Mouse (Mus musculus): ENCODE results near the gene Ush2a. TPM values are rescaled to one million over a fixed set of nuclear protein-coding genes. Genes with fewer than 3 reads are reported as not detected.

Gene Ush2a
- 4.2 and 4.8 TPM in 2 replicates for polyA plus RNA-seq (2012; rRNA removed)

DNA sequence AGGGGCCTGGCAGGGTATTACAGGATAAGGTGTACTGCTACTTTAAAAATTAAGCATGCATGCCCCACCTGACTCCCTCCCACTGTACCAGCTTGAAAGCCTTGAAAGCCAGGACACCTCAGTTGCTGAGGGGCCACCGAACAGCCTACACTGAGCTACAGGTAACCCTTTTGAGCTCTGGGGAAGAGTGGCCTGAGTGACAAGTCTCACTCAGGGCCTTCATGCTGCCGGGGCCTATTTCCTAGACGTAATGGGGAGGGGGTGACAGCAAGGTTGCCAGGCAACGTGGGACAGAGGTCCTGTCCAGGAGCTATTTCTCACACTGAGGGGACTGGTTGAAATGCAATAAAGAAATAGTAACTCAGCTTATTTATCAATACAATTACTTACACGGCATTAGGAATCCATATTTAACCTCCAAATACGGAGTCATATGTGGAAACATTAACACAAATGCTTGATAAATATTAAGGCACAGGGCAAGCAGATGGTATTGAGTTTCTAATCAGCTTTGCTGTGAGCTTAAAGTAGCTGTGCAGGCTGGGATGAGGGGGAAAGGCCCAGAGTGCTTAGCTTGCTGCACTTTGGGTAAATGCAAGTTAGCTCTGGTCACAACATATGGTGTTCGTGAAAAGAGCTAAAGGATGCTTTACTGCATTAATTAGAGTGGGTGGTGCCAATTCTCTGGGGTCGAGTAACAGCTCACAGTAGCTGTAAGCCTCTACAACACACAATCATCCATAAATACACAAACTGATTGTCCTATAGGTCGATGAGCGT, at the start of gene Ush2a:
TSS of gene Ush2a (plus strand) at position 121 of the 780 bp plus-strand sequence.
- no peak for TF ChIP-seq POLR2A (IDR thresholded peaks at IDR 0.05; ENCODE audit: control insufficient read depth, low read depth, low read length)
- TF ChIP-seq CTCF (IDR thresholded peaks at IDR 0.05; ENCODE audit: control insufficient read depth, insufficient read depth, insufficient replicate concordance, low read depth, low read length), result no peak
- H3K27me3 ChIP-seq (ENCODE audit: control insufficient read depth, insufficient read depth, low read length), result no peaks in the 10 kb centered on the region

DNA sequence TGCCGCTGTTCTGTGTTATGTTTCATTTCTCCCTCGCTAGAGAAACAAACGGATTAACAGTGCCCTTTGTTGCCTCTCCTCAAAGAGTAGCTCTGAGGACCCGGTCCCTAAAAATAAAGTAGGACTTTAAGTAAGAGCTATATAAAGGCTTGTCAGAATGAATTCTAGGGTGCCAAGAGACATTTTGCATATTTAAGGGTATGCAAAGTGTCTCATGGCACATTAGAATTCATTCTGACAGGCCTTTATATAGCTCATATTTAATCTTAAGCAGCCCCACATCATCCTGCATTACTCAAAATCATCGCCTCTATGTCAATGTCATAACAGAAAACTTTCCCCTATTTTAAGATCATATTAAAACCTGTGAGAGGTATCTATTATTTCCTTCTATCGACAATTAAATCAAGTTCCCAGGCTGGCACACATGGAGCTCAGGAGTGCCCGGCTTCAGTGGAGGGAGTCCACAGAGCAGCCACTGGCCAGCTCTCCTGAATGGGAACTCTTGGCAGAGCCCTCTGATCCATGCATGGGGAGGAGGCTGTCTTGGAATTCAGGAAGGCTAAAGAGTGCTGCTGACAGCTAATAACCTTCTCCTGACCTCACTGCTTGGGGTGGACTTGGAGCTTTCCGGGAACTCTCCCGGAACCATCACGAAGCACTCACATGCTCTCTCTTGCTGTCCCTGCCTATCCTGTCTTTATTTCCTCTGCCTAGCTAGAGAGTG, 46.8 kb upstream of the Ush2a start:
- Histone ChIP-seq H3K27me3 (ENCODE audit: control insufficient read depth, insufficient read depth, low read length) (no peaks in the 10 kb centered on the region), H3K4me1 (ENCODE audit: control insufficient read depth, insufficient read depth, low read length) (no peaks in the 10 kb centered on the region), H3K36me3 (ENCODE audit: control insufficient read depth, insufficient read depth, low read length) (no peaks in the 10 kb centered on the region), H3K4me3 (ENCODE audit: control insufficient read depth, low read depth, low read length) (no peak overlapping the region), H3K27ac (ENCODE audit: control insufficient read depth, insufficient read depth, low read depth, low read length) (no peak overlapping the region)
- no peak for TF ChIP-seq CTCF (IDR thresholded peaks at IDR 0.05; ENCODE audit: control insufficient read depth, insufficient read depth, insufficient replicate concordance, low read depth, low read length)
- TF ChIP-seq POLR2A (IDR thresholded peaks at IDR 0.05; ENCODE audit: control insufficient read depth, low read depth, low read length), result no peak

More for the DNA sequence above, at the start of gene Ush2a:
- Histone ChIP-seq H3K4me3 (ENCODE audit: control insufficient read depth, low read depth, low read length) (no peak within 1 kb of the TSS), H3K36me3 (ENCODE audit: control insufficient read depth, insufficient read depth, low read length) (no peaks in the 10 kb centered on the region), H3K4me1 (ENCODE audit: control insufficient read depth, insufficient read depth, low read length) (no peaks in the 10 kb centered on the region), H3K27ac (ENCODE audit: control insufficient read depth, insufficient read depth, low read depth, low read length) (no peak within 1 kb of the TSS)

DNA sequence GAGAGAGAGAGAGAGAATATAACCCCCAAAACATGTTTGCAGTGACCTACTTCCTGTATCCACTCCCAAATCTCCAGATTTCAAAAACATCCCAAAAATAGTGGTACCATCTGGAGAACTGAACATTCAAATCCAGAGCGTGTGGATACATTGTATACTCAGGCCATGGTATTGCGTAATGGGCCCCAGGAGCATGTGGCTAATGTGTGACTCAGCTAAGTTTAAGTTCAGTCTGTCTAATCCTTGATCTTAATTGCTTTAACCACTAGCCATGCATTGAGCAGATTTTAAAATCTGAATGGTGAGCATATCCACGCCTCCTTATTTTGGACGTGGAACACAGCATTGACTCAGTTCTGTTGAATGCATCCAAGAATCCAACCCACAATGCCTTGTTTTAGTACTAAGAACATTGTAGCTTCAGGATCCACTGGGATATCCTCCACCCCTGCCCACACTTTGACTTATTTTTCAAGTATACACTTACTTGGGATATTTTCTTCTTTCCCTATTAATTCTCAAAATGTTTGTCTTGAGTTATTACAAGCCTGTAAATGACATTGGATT, 40.5 kb upstream of the Ush2a start:
- no peaks in the 10 kb centered on the region for H3K4me1 ChIP-seq (ENCODE audit: control insufficient read depth, insufficient read depth, low read length)
- H3K27me3 ChIP-seq (ENCODE audit: control insufficient read depth, insufficient read depth, low read length), result no peaks in the 10 kb centered on the region
- no peak overlapping the region for H3K27ac ChIP-seq (ENCODE audit: control insufficient read depth, insufficient read depth, low read depth, low read length)
- H3K4me3 ChIP-seq (ENCODE audit: control insufficient read depth, low read depth, low read length), result no peak overlapping the region
- TF ChIP-seq CTCF (IDR thresholded peaks at IDR 0.05; ENCODE audit: control insufficient read depth, insufficient read depth, insufficient replicate concordance, low read depth, low read length) (no peak), POLR2A (IDR thresholded peaks at IDR 0.05; ENCODE audit: control insufficient read depth, low read depth, low read length) (no peak)
- no peaks in the 10 kb centered on the region for H3K36me3 ChIP-seq (ENCODE audit: control insufficient read depth, insufficient read depth, low read length)

DNA sequence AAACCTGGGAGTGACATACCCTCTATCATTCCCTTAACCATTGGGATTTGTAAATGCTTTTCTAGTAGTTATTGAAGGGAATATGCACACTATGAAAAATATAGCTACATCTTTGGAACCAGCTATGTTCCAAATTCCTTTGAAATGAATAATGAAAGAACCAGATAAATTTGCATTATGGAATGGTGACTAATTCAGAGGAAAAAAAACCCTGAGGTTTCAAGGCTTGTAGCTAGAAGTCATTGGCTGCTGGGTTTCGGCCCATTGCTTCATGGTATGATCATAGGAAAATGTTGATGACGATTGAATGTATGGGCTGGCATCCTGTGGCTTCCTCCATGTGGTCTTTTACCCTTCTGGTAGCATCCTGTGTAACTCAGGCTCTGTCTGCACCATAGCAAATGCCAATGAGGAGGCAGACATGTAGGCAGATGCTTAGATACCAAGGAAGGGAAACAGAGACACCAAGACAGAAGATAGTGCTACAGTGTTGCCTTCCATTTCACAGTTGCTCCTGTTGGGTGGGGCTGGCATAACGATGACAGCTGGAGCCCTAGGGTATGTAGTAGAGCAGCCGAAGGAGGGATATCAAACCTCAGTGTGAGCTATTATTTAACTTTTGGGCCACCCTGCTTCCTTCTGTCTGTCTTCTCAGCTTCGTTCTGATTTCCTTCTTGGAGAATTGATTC, 28.6 kb upstream of the Ush2a start:
- no peak overlapping the region for H3K27ac ChIP-seq (ENCODE audit: control insufficient read depth, insufficient read depth, low read depth, low read length)
- TF ChIP-seq CTCF (IDR thresholded peaks at IDR 0.05; ENCODE audit: control insufficient read depth, insufficient read depth, insufficient replicate concordance, low read depth, low read length), result no peak
- TF ChIP-seq POLR2A (IDR thresholded peaks at IDR 0.05; ENCODE audit: control insufficient read depth, low read depth, low read length), result no peak

DNA sequence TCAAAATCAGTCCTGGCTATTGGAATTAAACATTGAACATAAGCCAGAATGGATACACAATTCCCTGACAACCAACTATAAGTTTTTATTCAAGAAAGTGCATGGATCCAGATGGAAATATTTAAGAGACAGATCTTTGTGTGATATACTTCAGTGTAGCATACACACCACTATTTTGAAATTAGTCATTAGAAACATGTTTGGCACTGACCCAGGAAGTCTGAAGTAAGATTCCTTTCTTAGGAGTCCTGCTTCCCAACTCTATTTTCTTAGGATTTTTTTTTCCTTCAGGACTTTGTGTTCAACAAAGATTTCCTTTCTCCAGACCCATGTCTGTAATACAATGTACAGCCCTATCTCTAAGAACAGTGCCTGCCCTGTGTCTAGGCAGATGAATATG, 23.2 kb upstream of the Ush2a start:
- TF ChIP-seq POLR2A (IDR thresholded peaks at IDR 0.05; ENCODE audit: control insufficient read depth, low read depth, low read length) (no peak), CTCF (IDR thresholded peaks at IDR 0.05; ENCODE audit: control insufficient read depth, insufficient read depth, insufficient replicate concordance, low read depth, low read length) (no peak)
- no peaks in the 10 kb centered on the region for H3K27me3 ChIP-seq (ENCODE audit: control insufficient read depth, insufficient read depth, low read length)

More for the DNA sequence above, 28.6 kb upstream of the Ush2a start:
- H3K4me3 ChIP-seq (ENCODE audit: control insufficient read depth, low read depth, low read length), result no peak overlapping the region
- H3K27me3 ChIP-seq (ENCODE audit: control insufficient read depth, insufficient read depth, low read length), result no peaks in the 10 kb centered on the region
- H3K36me3 ChIP-seq (ENCODE audit: control insufficient read depth, insufficient read depth, low read length), result no peaks in the 10 kb centered on the region
- no peaks in the 10 kb centered on the region for H3K4me1 ChIP-seq (ENCODE audit: control insufficient read depth, insufficient read depth, low read length)

DNA sequence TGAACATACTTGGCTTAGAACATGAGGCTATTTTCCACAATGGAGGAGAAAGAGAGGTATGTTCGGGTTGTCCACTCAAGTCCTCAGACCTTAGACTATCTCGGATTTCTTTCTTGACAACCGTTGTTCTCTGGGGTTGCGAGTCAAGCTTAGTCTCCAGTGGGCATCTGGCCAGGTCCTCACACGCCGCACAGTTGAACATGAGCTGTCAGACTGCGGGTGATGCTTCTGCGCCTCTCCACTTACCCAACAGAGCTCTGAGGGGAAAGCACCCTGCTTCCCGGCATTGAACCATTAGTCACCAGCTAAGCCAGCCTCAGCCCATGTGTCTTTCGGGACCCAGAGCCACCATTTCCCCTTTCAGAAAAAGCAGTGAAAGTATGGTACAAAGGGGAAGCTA, 20.1 kb upstream of the Ush2a start:
- TF ChIP-seq POLR2A (IDR thresholded peaks at IDR 0.05; ENCODE audit: control insufficient read depth, low read depth, low read length) (no peak), CTCF (IDR thresholded peaks at IDR 0.05; ENCODE audit: control insufficient read depth, insufficient read depth, insufficient replicate concordance, low read depth, low read length) (no peak)
- no peaks in the 10 kb centered on the region for H3K36me3 ChIP-seq (ENCODE audit: control insufficient read depth, insufficient read depth, low read length)
- H3K27ac ChIP-seq (ENCODE audit: control insufficient read depth, insufficient read depth, low read depth, low read length), result no peak overlapping the region
- no peaks in the 10 kb centered on the region for H3K27me3 ChIP-seq (ENCODE audit: control insufficient read depth, insufficient read depth, low read length)
- no peaks in the 10 kb centered on the region for H3K4me1 ChIP-seq (ENCODE audit: control insufficient read depth, insufficient read depth, low read length)
- no peak overlapping the region for H3K4me3 ChIP-seq (ENCODE audit: control insufficient read depth, low read depth, low read length)

More for the DNA sequence above, 23.2 kb upstream of the Ush2a start:
- Histone ChIP-seq H3K4me3 (ENCODE audit: control insufficient read depth, low read depth, low read length) (no peak overlapping the region), H3K36me3 (ENCODE audit: control insufficient read depth, insufficient read depth, low read length) (no peaks in the 10 kb centered on the region), H3K4me1 (ENCODE audit: control insufficient read depth, insufficient read depth, low read length) (no peaks in the 10 kb centered on the region), H3K27ac (ENCODE audit: control insufficient read depth, insufficient read depth, low read depth, low read length) (no peak overlapping the region)
